Mouse (Mus musculus) small intestine, adult 2 months (tissue): Measurements from ENCODE around the gene Mlf2. TPM values are rescaled to one million over a fixed set of nuclear protein-coding genes. Genes with fewer than 3 reads are reported as not detected.

Experiments used
- H3K27ac ChIP-seq: fragments of 200-500 bp; 2 replicates; pipeline ENCODE4 v1.5.1; 2012; ENCODE audit warnings: low read depth, low read length, control low read depth, inconsistent platforms; ENCODE audit not compliant: insufficient read depth
- H3K27me3 ChIP-seq: fragments of 200-500 bp; 2 replicates; pipeline ENCODE4 v1.6.1; 2012; ENCODE audit warnings: mild to moderate bottlenecking, moderate library complexity, low read length, inconsistent platforms; ENCODE audit not compliant: control insufficient read depth, insufficient read depth
- H3K36me3 ChIP-seq: fragments of 200-500 bp; 2 replicates; pipeline ENCODE4 v1.6.1; 2012; ENCODE audit warnings: mild to moderate bottlenecking, low read length, control low read depth, inconsistent platforms; ENCODE audit not compliant: control insufficient read depth, insufficient read depth
- H3K4me1 ChIP-seq: fragments of 200-500 bp; 2 replicates; pipeline ENCODE4 v1.6.1; 2012; ENCODE audit warnings: low read length, inconsistent platforms, mixed read lengths; ENCODE audit not compliant: control insufficient read depth, insufficient read depth, insufficient read length
- H3K4me3 ChIP-seq: fragments of 200-500 bp; 2 replicates; pipeline ENCODE4 v1.5.1; 2012; ENCODE audit warnings: low read depth, mild to moderate bottlenecking, control low read depth, inconsistent platforms, low read length, moderate library complexity
- CTCF ChIP-seq: fragments of 200-500 bp; IDR thresholded peaks from 2 replicates; pipeline ENCODE4 v1.5.1; 2012; ENCODE audit warnings: low read depth, mild to moderate bottlenecking, control low read depth, inconsistent platforms, low read length, moderate library complexity, mixed read lengths; ENCODE audit not compliant: insufficient replicate concordance, insufficient read length; ENCODE audit errors: extremely low read depth
- POLR2A ChIP-seq: fragments of 200-500 bp; IDR thresholded peaks from 2 replicates; pipeline ENCODE4 v1.6.1; 2012; ENCODE audit warnings: low read depth, mild to moderate bottlenecking, control low read depth, inconsistent platforms, low read length, moderate library complexity
- WGBS: fragments of 180-500 bp; shearing (Covaris S2); methylation state at CpG from one replicate; pipeline ENCODE4 v1.1.7; 2018; 5-methylcytosine and 5-hydroxymethylcytosine counted together
- polyA plus RNA-seq: library from polyadenylated mRNA; depleted of rRNA; stranded (reverse); fragments of >200 nt; gene quantifications from 2 replicates; pipeline ENCODE4 v1.2.3, GENCODE M21; 2012

Gene Mlf2
- polyA plus RNA-seq, 1 experiment: 412 TPM

DNA sequence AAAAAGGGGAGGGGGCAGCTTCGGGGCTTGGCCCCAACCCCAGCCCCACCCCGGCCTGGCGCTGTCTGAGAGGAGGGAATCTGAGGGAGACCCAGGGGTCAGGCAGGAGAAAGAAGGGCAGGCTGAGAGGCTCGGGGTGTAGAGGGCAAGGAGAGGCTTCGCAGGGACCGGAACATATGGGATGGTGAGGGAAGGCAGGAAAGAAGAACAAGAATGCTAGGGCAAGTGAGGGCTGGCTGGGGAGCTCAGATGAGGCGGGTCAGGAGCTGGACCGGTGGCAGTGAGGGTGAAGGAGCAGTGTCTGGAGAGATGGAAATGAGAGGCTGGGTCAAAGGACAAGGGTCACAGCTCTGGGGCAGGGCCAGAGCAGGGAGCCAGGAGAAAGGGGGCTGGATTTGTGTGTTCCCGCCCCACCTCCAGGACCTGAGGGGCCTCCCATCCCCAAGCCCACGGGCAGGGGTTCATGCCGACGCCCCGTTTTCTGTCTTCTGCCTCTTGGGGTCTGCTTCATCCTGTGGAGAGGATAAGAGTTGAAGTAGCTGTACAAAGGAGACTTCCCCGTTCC, 17.4 kb upstream of the Mlf2 start:
- H3K27ac ChIP-seq: no peak overlapping the region
- peaks cover 11% of the 10 kb centered on the region for H3K36me3 ChIP-seq
- H3K4me1 ChIP-seq: peaks cover 33% of the 10 kb centered on the region

DNA sequence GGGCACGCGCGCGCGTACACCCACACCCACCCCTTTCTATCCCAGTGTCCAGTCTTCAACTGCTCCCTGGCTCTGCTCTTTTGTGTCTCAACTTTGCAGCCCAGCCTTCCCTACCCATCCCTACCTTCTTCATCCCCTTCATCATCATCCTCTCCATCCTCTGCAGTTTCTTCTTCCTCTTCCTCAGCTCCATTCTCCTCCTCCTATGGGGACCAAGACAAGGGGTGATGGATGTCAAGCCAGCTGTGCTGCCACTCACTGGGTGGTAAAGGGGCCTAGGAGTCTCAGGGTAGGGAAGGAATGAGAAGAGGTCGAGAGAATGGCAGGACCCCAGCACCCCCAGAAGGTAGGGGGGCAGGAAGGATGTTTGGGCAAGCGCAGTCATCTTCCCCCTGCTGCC, 16.7 kb upstream of the Mlf2 start:
- H3K4me3 ChIP-seq: no peak overlapping the region
- 86% methylated on average over 7 of the region's 7 CpGs for WGBS
- TF ChIP-seq POLR2A (no peak), CTCF (no peak)
- no peak overlapping the region for H3K27ac ChIP-seq
- H3K27me3 ChIP-seq: no peaks in the 10 kb centered on the region
- peaks cover 37% of the 10 kb centered on the region for H3K4me1 ChIP-seq
- peaks cover 11% of the 10 kb centered on the region for H3K36me3 ChIP-seq

More for the DNA sequence above, 17.4 kb upstream of the Mlf2 start:
- no peak for TF ChIP-seq CTCF
- TF ChIP-seq POLR2A: no peak
- no peak overlapping the region for H3K4me3 ChIP-seq
- H3K27me3 ChIP-seq: no peaks in the 10 kb centered on the region
- WGBS: 68% methylated on average over 14 of the region's 14 CpGs

DNA sequence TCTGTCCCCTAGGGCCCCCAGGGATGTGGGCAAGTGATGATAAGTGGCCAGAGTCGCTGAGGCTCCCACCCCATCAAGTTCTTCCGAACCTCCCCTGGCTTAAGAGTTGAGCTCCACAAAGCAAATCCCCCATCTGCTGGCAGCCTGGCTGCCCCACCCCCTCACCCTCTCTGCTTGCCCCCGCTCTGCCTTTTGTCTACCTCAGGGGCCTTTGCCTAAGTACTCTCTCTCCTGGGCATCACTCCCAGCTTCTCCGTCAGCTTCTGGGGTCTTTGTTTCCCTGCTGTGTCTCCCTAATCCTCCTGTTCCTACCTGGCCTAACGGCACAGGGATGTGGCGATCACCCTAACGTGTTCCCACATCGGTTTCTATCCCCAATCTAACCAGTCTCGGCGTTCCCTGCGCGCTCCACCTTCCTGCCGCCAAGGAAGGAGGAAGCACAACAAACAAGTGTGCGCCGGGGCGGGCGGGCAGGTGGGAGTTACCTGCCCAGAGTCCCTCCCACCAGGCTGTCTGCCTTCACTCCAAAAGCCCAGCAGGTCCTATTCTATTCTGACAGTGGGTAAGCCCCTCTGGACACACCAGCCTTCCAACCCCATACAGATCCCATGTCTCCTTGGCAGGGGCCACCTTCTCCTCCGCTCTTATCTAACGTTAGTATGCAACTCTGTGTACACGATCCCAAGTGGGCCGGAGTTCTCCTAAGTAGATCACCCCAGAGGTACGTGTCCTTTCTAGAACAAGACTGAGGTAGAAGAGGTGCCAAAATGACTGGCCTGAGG, 15.8 kb upstream of the Mlf2 start:
- peak overlapping the region; percentile 72 for H3K27ac ChIP-seq
- no peaks in the 10 kb centered on the region for H3K27me3 ChIP-seq
- H3K36me3 ChIP-seq: peaks cover 11% of the 10 kb centered on the region
- WGBS: 16% methylated on average over 22 of the region's 22 CpGs
- H3K4me3 ChIP-seq: peak overlapping the region; percentile 82
- H3K4me1 ChIP-seq: peaks cover 41% of the 10 kb centered on the region
- no peak for TF ChIP-seq CTCF
- TF ChIP-seq POLR2A: no peak

DNA sequence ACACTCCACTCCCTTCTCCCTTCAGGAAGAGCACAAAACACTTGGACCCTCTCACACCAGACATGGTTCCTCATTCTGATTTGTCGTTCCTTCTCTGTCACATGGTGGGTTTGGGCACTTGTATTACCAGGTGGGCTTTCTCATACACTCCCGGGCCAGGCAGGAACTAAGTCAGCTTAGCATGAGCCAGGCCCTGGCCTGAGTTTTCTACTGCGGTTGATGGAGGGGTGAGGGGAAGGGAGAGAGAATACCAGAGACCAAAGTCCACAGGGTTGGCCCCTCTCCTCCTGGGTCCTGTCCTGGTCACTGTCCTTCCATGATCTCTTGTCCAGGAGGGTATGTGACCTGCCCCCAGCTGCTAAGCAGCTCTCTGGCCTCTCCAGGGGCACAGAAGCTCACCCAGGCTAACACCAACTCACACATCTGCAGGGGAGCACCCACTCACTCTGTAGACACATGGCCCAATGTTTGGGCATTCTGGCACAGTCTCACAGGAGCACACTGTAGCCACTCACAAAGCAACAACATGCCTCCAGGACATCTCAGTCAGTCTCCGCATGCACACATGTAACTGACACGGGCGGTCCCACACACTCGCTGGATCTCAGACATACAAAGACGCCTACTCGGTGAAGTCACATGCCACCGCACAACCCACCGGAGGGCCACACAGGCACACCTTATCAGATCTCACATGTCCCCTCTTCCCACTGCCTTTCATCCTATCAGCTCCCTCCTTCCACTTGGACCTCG, 15.1 kb upstream of the Mlf2 start:
- H3K4me3 ChIP-seq: peak overlapping the region; percentile 82
- H3K4me1 ChIP-seq: peaks cover 42% of the 10 kb centered on the region
- WGBS: 7% methylated on average over 12 of the region's 12 CpGs
- H3K27me3 ChIP-seq: no peaks in the 10 kb centered on the region
- peaks cover 11% of the 10 kb centered on the region for H3K36me3 ChIP-seq
- peak overlapping the region; percentile 72 for H3K27ac ChIP-seq
- TF ChIP-seq CTCF: no peak
- TF ChIP-seq POLR2A: 0 out of 2 replicates have a peak, but pooled peaks have one; percentile 22

DNA sequence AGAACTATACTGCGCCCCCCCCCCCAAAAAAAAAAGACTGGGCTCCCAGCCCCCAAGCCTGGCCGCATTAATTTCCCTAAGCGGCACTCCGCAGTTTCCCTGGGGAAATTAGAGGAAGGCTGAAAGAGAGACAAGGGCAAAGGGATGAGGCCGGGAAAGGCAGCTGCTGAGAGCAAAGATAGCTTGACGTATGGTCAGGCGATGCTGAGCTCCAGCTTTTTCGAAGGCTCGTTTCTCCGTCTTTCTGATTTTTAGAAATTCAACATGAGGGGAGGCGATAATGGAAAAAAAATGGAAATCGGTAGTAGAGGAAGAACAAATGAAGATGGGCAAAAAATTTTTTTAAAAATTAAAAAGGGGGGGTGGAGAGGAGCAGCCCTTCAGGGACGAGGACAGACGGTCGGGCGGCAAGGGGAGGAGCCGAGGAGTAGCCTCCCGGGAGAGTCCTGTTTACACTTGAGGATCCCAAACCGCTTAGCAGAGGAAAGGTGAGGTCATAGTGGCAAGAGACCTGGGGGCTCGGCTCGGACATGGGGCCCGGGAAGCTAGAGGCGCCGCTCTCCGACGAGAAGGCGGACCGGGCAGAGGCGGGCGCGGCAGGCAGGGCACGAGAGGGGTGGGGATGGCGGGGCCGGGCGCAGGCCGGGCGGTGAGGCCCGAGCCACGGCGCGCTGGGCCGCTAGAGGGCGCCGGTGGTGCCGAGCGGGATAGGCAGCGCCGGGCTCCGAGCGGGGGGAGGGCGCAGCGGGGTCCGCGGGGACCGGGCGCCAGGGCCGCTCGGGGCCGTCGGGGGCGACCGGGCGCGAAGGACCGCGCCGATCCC, 14.3 kb upstream of the Mlf2 start:
- no peaks in the 10 kb centered on the region for H3K27me3 ChIP-seq
- peak overlapping the region; percentile 82 for H3K4me3 ChIP-seq
- H3K27ac ChIP-seq: peak overlapping the region; percentile 87
- peaks cover 11% of the 10 kb centered on the region for H3K36me3 ChIP-seq
- H3K4me1 ChIP-seq: peaks cover 42% of the 10 kb centered on the region
- TF ChIP-seq CTCF (peak; percentile 67), POLR2A (no peak)
- WGBS: under 1% methylated on average over 64 of the region's 67 CpGs

DNA sequence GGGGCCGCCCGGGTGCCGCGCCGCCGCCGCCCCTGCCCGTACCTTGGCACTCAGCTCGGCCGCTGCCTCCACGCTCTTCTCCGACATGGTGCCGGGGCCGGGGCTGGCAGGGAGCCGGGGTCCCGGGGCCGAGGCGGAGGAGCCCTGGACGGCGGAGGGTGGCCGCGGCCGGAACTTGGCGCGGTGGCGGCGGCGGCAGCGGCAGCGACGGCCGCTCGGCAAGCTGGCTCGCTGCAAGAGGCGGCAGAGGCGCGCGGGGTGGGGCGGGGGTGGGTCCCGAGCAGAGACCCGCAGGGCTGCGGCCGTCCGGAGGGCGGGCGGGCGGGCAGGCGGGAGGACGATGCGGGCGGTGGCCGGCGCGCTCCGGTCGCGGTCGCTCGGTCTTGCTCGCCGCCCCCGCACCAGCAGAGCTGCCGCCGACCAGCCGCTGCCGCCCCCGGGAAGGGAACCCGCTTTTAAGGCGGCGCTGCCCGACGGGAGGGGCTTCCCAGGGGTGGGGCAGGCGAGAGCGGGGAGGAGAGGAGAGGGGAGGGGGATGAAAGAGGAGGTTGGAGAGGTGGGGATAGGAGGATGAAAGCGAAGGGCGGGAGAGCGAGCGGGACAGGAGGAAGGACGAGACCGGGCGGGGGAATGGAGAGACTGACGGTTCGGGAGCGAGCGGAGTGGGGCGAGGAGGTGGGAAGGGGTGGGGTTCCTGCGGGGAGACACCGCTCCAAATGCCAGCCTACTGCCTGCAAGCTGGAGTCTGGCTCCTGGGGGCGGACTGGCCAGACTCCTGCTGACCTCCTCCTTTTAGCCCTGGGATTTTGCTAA, 13.5 kb upstream of the Mlf2 start:
- Histone ChIP-seq H3K36me3 (peaks cover 11% of the 10 kb centered on the region), H3K27me3 (no peaks in the 10 kb centered on the region), H3K4me1 (peaks cover 42% of the 10 kb centered on the region), H3K4me3 (peak overlapping the region; percentile 82), H3K27ac (peak overlapping the region; percentile 94)
- peak; percentile 79 for TF ChIP-seq POLR2A
- peak; percentile 12; the same call in 1 of the 2 replicates for TF ChIP-seq CTCF
- under 1% methylated on average over 82 of the region's 89 CpGs for WGBS
